Mouse (Mus musculus) left cerebral cortex, postnatal 14 days (tissue): ENCODE data around the gene Asl. TPM values are rescaled to one million over a fixed set of nuclear protein-coding genes. Genes with fewer than 3 reads are reported as not detected.
A peak's percentile ranks its signal among the peaks of the same experiment; 100 is the strongest.

ENCODE experiments used
- DNase-seq, 2 experiments: peaks; one replicate each; pipeline ENCODE4 v3.0.0; 2021 to 2022; ENCODE audit warnings: low spot score in 2 of 2, mixed read lengths in 1 of 2
- intact Hi-C: fragments of 180-260 bp; cut with DNase I; formaldehyde crosslinking; loops from one replicate; pipeline ENCODE4 v1.15.1; 2025
- total RNA-seq, 2 experiments: library from RNA; stranded (reverse); gene quantifications; 2 replicates each; pipeline ENCODE4 v1.2.3; 2021

Gene Asl
- total RNA-seq, 2 experiments from 2014 or later = 14.7 to 19.8 TPM

DNA sequence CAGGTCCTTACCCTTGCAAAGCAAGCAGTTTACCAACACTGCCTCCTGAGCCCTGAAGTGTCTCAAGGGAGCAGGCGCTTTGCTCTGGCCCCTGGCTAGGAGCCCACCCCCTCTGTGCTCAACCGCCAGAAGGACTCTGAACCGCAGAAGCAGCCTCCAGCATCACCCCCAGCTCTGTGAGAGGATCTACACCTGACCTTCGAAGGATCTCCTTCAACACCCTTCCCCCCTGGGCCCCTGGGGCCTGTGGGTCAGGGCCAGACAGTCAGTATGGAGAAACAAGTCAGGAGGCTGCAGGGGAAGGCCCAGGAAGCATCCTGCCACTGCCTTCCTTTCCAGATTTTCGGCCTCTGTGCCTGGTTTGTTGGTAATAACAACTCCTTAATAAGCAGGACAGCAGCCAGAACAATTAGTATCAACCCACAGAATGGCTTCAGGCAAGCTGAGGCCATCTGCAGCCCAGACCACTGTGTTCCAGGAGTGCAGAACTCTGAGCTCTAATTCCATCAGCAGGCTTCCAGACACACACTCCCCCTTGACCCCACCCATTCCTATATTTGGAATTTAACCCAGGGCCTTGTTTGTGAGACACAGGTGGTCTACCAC is 7.6 kb downstream of the Asl start:
- intact Hi-C loops = loop anchor here (5.0 to 10.0 kb wide), 2 partner anchors 116 to 233 kb away; partner anchors contain the start of genes Sbds and Tyw1
- DNase-seq = no peak

DNA sequence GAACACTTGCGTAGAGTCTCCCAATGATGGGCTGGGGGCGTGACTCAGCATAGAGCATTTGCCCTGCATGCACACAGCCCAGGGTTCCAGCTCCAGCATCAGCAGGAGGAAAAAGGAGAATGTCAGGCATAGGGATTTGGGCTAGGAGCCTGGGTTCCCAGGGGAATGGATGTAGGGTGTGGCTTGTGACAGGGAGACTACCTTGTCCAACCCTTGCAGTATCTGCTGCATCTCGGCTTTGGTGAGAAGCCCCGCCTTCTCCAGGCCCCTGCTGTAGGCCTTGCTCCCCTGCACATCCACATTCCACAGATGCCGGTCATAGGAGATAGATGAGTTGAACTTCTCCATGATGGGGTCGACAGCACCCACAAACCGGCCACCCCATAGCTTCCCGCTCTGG is 9.6 kb downstream of the Asl start:
- DNase-seq = no peak
- intact Hi-C loops = no loop called here

DNA sequence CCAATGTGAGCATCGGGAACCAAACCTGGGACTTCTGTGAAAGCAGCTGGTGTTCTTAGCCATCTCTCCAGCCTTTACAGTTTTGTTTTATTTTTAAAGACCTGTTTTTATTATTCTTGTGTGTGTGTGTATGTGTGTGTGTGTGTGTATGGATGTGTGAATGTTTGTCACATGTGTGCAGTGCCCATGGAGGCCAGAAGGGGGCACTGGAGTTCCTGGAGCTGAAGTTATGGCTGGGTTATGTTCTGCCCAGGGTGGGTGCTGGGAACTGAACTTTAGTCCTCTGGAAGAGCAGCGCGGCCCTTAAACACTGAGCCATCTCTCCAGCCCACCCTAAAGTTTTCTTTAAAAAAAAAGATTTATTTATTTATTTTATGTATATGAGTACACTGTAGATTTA is 13.9 kb downstream of the Asl start:
- intact Hi-C loops = no loop called here
- DNase-seq = no peak

DNA sequence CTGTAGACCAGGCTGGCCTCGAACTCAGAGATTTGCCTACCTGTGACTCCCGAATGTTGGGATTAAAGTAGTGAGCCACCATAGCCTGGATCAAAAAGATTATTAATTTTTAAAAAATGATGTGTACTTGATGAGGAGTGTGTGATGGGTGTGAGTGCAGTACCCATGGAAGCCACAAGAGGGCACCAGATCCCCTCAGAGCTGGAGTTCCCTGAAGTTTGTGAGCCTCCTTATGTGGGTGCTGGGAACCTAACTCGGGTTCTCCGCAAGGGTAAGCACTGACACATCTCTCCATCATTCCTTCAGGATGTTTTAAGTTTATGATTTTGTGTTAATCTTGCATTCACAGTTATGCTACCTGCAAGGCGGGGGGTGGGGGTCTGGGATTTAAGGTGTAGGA is 18.1 kb downstream of the Asl start:
- no peak for DNase-seq
- intact Hi-C loops = no loop called here

DNA sequence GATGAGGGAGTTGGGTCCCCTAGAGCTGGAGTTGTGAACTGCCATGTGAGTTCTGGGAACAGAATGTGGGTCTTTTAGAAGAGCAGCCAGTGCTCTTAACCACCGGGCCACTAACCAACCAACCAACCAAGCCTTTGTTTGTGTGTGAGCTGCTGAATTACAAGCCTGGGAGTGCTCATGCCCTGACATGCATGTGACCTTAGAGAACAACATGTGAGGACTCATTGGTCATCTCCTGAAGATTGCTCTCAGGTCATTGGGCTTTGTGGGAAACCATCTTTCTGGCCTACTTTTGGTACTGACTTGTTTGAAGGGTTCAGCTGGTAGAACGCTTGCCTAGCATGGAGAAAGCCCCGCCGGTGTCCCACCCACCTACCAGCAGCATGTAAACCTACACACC is 19.3 kb downstream of the Asl start:
- no peak for DNase-seq
- intact Hi-C loops = no loop called here

DNA sequence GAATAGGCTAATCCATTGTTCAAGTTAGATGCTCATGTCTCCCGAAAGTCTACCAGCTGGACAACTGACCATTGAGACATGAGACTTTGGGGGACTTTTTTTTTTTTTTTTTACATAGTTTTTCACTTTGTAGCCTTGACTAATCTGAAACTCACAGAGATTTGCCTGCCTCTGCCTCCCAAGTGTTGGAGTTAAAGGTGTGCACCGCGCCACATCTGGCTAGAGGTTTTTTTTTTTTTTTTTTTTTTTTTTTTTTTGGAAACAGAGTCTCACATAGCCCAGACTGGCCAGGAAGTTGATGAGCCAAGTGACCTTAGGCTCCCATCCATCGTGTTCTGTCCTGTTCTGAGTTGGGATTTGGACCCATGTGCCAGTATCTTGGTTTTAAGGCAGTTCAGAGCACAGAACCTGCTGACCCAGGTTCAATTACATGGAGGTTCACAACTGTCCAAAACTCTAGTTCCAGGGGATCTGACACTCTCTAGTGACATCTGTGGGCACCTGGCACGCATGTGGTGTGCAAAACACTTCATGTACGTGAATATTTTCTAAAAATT is 20.9 kb downstream of the Asl start:
- intact Hi-C loops = no loop called here
- DNase-seq = no peak

DNA sequence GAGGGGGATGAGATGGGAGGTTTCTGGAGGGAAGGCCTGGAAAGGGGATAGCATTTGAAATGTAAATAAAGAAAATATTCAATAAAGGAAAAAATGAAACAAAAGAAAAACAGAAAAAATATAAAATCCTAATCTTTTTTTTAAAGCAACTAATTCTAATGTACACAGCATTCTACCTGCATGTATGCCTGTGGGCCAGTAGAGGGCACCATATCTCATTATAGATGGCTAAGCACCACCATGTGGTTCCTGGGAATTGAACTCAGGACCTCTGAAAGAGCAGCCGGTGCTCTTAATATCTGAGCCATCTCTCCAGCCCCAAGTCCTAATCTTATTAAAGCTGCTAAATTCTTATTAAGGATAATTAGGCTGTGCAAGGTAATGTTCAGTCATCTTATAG is 21.7 kb downstream of the Asl start:
- DNase-seq = no peak
- intact Hi-C loops = no loop called here

DNA sequence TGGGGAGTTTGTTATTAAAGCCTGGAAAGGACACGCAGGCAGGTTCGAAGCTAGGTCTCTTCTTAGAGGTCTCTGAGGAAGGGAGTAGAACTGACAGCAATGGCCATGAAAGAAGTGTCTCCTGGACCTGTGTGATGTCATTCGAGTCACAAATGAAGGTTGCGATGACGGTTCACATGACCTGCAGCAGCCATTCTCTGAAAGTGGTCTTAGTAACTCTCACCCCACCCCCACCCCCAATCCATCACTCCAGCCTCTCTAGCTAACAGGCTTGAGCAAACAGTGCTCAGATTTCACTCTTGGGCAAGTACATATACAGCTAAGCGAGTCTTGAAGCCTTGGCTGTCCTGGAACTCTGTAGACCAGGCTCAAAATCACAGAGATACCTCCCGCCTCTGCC is 25.8 kb downstream of the Asl start:
- intact Hi-C loops = loop anchor here (5.0 kb wide), 1 partner anchor 34 kb away; no protein-coding TSS in a partner anchor
- no peak for DNase-seq

DNA sequence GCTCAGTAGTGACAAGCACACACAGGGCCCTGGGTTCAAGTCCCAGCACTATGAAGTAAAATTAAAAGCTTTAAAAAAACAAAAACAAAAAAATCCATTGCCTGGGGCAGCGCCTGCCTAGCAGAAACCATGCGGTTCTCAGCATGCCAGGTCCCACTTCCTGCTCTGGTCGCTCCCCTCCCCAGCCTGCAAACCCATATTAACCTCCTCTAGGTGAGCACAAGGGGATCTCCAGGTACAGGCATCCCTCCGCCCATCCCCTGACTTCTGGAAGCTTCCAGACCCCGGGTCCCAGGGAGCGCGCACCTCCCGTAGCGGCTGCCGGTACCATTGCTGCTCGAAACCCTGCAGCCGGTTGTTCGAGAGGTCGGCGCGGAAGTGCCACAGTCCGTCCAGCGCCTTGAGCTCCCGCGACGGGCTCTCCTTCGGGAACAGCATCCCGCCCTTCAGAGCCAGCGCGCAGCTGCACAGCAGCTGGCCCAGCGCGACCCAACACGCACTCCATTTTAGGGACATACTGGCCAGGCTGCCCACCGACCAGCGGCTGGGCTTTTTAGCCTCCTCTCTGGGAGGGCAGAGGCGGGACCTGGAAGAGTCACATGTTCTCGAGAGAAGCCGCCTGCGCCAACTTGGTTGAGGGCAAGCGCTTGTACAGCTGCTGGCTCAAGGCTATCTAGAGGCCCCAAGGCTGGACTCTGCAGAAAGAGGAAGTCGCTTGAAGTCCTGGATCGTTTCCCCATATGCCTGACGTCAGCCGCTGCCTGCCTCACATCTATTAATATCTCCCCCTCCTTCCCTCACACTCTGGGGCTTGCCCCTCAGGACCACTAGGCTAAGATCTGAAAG is 26.5 kb downstream of the Asl start, which contains the start of gene Gusb:
Gene Gusb (minus strand): TSS at position 749 of the 846 bp plus-strand sequence.
- intact Hi-C loops = loop anchor here (5.0 kb wide), 1 partner anchor 35 kb away; no protein-coding TSS in a partner anchor
- DNase-seq = peak; percentile 73 to 77

DNA sequence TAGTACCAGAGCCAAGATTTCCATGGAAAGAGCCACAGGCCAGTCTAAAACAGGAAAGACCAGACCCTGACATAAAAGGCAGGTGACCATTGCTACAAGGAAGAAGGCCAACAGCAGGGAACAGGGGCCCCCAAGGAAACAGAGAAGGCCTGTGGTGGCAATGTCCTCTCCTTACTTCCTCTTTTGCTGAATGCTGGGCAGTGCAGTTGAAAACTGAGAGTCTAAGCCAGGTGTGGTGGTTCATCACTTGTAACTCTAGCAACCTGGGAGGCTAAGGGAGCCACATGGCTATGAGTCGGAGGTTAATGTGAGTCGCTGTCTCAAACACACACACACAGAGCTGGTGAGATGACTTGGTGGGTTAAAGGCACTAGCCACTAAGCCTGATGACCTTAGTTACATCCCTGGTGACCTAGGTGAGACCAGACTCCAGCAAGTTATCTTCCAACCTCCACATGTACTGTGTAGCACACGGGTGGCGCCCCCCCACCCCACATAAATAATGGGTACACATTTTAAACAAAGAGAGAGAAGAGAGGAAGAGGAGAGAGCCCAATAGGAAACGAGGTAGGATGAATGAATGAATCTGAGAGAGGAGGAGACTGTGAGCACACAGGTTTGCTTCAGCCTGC is 27.6 kb downstream of the Asl start:
- intact Hi-C loops = loop anchor here (5.0 kb wide), 1 partner anchor 36 kb away; no protein-coding TSS in a partner anchor

DNA sequence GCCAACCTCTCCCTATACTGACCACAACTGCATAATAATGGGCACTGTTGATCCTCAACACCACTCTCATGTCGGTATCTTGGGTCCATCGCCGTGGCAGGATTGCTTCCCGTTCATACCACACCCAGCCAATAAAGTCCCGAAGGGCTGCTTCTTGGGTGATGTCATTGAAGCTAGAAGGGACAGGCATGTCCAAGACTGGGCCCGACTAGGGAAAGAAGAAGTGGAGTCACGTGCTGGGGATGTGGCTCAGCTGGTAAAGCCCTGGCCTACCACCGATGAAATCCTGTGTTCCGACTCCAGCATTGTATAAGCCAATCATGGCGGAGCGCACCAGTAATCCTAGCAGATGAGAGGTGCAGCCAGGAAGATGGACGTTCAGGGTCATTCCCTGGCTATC is 28.3 kb downstream of the Asl start:
- DNase-seq = peak in 1 of 2 experiments; percentile 24
- intact Hi-C loops = loop anchor here (5.0 kb wide), 1 partner anchor 37 kb away; no protein-coding TSS in a partner anchor

More for the DNA sequence above, 27.6 kb downstream of the Asl start:
- peak in 1 of 2 experiments; percentile 17 for DNase-seq

DNA sequence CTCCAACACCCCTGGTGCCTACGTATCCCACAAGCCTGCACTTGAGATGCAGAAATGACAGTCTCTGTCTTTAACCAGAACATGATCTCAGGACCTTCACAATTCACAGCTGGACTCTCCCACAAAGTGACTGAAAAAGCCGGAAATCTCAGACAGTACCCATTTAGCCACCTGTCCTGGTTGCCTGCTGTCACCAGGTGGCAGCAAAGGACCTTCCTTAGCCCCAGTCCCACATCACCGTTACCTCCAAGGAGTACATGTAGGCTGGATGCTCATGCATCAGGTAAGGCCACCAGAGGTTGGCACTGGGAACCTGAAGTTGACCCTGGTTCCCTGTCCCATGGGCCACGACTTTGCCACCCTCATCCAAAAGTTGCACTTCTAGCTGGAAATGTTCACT is 29.9 kb downstream of the Asl start:
- DNase-seq = peak; percentile 57 to 71
- intact Hi-C loops = no loop called here

DNA sequence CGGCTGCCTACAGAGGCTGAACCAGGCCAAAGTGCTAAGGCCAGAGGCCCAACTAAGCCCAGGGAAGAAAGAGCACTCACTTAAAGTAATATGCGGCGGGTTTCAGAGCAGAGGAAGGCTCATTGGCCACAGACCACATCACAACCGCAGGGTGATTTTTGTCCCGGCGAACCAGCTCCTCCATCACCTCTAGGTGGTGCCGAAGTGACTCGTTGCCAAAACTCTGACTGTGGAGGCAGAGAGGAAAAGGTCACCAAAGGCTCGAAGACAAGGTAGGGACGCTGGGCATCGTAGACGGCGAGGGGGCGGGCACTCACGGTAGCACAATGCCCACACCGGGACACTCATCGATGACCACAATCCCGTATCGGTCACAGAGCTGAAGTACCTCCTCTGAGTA is 31.3 kb downstream of the Asl start:
- intact Hi-C loops = no loop called here
- DNase-seq = no peak

DNA sequence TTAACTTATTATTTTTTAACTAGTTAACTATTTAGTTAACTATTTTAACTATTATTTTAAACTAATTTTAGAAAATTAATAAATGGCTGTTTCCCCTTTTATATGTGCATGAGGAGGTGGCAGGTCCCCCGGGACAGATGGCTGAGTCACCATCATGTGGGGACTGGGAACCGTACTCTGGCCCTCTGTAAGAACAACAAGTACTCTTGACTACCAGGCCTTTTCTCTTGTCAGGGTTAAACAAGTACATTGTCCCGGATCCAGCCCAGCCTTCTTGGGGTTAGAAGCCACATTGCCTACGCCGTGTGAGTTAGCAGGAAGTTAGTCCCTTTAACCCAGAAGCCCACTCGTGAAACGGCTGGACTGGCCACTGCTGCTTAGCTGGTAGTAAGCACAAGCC is 34.1 kb downstream of the Asl start:
- intact Hi-C loops = no loop called here
- no peak for DNase-seq

DNA sequence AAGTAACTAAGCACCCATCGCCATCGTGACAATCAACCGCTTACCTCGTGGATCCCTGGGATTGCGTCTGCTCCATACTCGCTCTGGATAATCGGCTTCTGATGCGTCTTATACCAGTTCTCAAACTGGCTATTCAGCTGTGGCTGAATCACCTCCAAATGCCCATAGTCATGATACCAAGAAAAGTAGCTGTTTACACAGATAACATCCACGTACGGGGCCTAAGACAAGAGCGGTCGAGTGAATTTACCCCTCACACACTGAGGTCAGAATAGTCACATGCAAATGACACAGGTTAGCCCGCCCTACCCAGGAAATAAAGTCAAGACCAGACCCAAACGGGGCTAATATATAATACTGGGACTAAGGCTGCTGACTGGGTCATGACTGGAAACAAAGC is 35.7 kb downstream of the Asl start:
- no peak for DNase-seq
- intact Hi-C loops = no loop called here

DNA sequence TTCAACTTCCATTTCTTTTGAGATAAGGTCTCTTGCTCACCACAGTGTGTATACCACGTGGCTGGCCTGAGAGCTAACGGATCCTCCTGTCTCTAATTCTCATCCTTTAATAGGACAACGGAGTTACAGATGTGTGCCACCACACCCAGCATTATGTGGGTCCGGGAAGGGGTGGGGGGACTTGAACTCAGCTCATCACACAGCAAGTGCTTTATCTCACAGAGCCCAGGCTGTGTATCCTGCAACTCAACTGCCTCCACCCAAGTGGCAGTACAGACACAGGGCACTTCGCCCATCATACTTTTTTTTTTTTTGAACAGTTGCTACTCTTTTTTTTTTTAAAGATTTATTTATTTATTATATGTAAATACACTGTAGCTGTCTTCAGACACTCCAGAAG is 37.1 kb downstream of the Asl start:
- no peak for DNase-seq
- intact Hi-C loops = no loop called here

DNA sequence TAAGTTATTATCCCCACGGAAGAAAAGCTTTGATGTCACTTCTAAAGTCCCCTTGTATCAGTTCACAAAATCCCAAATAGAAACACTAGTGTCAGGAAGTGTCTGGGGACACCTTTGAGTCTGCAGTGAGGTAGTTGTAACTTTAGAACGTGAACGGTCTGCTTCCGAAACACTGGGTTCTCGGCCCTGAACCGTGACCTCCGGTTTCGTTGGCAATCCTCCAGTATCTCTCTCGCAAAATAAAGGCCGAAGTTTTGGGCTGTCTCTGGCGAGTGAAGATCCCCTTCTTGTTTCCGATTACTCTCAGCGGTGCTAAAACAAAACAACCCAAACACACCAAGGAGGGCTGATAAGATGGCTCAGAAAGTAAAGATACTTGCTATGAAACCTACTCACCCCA is 39.7 kb downstream of the Asl start:
- DNase-seq = no peak
- intact Hi-C loops = no loop called here

DNA sequence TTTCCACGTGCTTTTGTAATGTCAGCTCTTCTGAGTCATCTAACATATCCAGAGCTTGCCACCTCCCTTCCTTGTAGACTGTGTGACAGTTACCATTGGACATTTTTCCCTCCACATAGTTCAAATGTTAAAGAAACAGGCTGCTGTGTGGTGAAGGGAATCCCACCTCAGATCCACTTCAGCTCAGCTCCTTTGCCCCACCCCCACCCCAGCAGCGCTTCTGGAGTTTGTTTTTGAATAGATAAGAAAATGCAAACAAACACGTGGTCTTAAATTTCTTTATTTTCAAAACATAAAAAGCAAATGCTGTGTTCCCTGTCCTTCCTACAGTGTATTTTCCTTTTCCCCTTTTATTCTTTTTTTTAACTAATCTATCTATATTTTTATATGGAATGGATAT is 48.8 kb downstream of the Asl start:
- intact Hi-C loops = no loop called here
- no peak for DNase-seq

DNA sequence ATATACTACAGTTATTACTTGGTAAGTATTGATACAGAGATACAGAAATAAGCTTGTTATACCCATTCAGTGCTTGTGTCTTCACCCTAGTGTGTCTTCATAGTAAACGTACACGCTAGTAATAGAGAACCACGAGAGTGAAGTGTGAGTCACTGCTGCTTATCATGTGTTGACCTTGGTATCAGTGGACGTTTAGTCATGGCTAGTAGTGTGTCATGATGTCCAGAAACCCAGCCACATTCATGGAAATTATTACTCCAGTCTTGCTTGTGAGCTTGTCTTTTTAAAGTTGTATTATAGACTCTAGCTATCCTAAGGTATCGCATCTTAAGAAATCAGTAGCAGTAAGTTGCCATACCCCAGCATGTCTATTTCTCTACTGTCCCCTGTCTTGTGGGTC is 50.4 kb downstream of the Asl start:
- DNase-seq = no peak
- intact Hi-C loops = no loop called here

DNA sequence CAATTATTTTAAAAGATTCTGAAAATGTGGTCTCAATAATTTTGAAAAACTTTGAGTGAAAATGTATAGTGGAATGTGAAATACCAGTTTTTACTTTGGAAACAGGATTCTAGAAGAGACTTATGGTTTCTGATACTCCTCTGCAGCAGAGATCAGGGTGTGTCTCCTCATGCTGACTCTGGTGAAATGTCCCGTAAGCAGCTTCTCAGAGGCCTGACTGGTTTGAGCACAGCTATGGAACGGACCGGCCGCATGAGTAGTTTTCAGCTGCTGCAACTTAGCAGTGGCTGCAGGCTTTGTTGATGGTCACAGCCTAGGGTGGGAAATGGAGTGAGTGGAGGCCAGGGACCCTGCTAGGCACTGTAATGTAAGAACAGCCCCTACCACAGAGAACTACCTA is 51.3 kb downstream of the Asl start:
- intact Hi-C loops = no loop called here
- no peak for DNase-seq
